Mouse (Mus musculus) forelimb bud, embryonic 11.5 days (tissue): Measurements from ENCODE around the gene Ccl22.

ENCODE experiments used
- DNase-seq: peaks from one replicate; pipeline ENCODE4 v3.0.0-alpha.2; 2012; ENCODE audit warnings: low read depth, low spot score

Gene Ccl22

GRCm38 (mm10) chr8:94778895-94779533, 33.6 kb downstream of the Ccl22 start:
- DNase-seq, result no peak

- DNase-seq, result no peak
These were observed 34.3 kb downstream of the Ccl22 start for GRCm38 (mm10) chr8:94779534-94780294.

GRCm38 (mm10) chr8:94780491-94781154, 35.2 kb downstream of the Ccl22 start:
- DNase-seq, result no peak

GRCm38 (mm10) chr8:94781155-94781837, 35.9 kb downstream of the Ccl22 start:
- no peak for DNase-seq

- DNase-seq, result no peak
These were observed 36.4 kb downstream of the Ccl22 start for GRCm38 (mm10) chr8:94781838-94782235.

GRCm38 (mm10) chr8:94783890-94784289, 38.5 kb downstream of the Ccl22 start:
- DNase-seq, result no peak

GRCm38 (mm10) chr8:94785247-94785985, 40.0 kb downstream of the Ccl22 start:
- DNase-seq, result no peak

GRCm38 (mm10) chr8:94785995-94786595, 40.7 kb downstream of the Ccl22 start:
- no peak for DNase-seq

GRCm38 (mm10) chr8:94787524-94788501, 42.4 kb downstream of the Ccl22 start:
- no peak for DNase-seq

- DNase-seq, result no peak
These were observed 44.0 kb downstream of the Ccl22 start for GRCm38 (mm10) chr8:94789256-94789955.

- no peak for DNase-seq
These were observed 49.0 kb downstream of the Ccl22 start for GRCm38 (mm10) chr8:94794368-94794767.

- no peak for DNase-seq
These were observed 49.4 kb downstream of the Ccl22 start for GRCm38 (mm10) chr8:94794782-94795181.

- DNase-seq, result peak; percentile 66
These were observed 55.0 kb downstream of the Ccl22 start for GRCm38 (mm10) chr8:94800278-94800968.
